Mouse (Mus musculus) myocyte (in vitro differentiated cells): ENCODE data around the gene Nsd1.
"Not testable (repeated sequence)": the region's sequence is repeated elsewhere in the genome, so short reads cannot be mapped to it uniquely, and the experiment has no call there.

ENCODE experiments used
- E2F4 ChIP-seq: IDR thresholded peaks from one replicate; pipeline ENCODE4 v1.6.1; 2011; ENCODE audit warnings: mild to moderate bottlenecking, control low read depth, moderate library complexity; ENCODE audit not compliant: insufficient read depth
- MYOD1 ChIP-seq, 3 experiments: IDR thresholded peaks; one replicate each; pipeline ENCODE4 v1.6.1; 2011; ENCODE audit warnings: control low read depth in 2 of 3, low read depth in 2 of 3, mild to moderate bottlenecking in 2 of 3, moderate library complexity in 1 of 3; ENCODE audit not compliant: insufficient read length in 2 of 3, control insufficient read depth in 1 of 3
- POLR2A ChIP-seq: IDR thresholded peaks from one replicate; pipeline ENCODE4 v1.6.1; 2011; ENCODE audit warnings: low read depth, mild to moderate bottlenecking, control low read depth, moderate library complexity; ENCODE audit not compliant: insufficient read length
- TCF12 ChIP-seq: IDR thresholded peaks from one replicate; pipeline ENCODE4 v1.6.1; 2011; ENCODE audit warnings: mild to moderate bottlenecking, control low read depth; ENCODE audit not compliant: poor library complexity, insufficient read depth, severe bottlenecking
- TCF3 ChIP-seq: IDR thresholded peaks from one replicate; pipeline ENCODE4 v1.6.1; 2011; ENCODE audit warnings: low read depth, control low read depth; ENCODE audit not compliant: insufficient read length

- TF ChIP-seq POLR2A; TCF3; MYOD1 (IDR thresholded peaks at IDR 0.05; ENCODE audit: control insufficient read depth in 1 of 3, insufficient read length in 2 of 3, low read depth in 2 of 3); TCF12; E2F4: not testable (repeated sequence)
These were observed 22.5 kb upstream of the Nsd1 start for GRCm38 (mm10) chr13:55187062-55187461.
